Mouse (Mus musculus): ENCODE data around the gene Rasl11a.
A peak's percentile ranks its signal among the peaks of the same experiment; 100 is the strongest.

The Rasl11a gene

DNA sequence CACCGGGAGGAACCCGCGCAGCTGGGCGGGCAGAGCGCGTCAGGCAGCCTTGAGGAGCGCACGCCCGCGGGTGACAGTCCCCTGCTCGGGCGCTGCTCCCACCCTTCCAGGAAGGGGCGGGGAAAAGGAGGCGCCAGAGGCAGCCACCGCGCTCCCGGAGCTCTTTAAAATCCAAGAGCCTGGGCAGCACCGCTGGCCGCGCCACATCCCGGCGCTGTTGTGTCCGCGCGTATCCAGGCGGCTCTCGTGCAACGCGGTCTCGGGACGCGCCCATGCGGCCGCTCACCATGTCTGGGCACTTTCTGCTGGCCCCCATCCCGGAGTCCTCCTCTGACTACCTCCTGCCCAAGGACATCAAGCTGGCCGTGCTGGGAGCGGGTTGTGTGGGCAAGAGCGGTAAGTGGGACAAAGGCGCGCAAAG, at the start of gene Rasl11a:
TSS of gene Rasl11a (plus strand) at position 127 of the 421 bp plus-strand sequence.
- peak; percentile 69 for DNase-seq

DNA sequence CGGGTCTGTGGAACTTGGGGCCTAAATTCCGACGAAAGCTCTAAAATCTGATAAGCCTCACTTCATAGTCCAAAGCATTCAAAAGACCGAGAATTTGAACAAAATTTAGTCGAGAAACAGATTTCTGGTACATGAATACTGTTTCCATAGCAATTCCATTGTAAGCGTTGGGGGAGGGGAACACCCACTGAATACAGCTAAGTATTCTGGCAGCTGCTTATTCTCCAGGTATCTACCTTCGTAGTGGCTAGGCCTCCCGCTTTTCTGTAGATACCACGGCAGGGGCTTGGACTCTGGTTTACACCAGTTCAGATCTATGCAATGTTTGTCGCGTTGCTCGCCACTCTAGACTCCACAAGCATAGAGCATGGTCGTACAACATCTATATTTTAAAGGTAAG, 49.1 kb upstream of the Rasl11a start:
- peak; percentile 68 for DNase-seq

DNA sequence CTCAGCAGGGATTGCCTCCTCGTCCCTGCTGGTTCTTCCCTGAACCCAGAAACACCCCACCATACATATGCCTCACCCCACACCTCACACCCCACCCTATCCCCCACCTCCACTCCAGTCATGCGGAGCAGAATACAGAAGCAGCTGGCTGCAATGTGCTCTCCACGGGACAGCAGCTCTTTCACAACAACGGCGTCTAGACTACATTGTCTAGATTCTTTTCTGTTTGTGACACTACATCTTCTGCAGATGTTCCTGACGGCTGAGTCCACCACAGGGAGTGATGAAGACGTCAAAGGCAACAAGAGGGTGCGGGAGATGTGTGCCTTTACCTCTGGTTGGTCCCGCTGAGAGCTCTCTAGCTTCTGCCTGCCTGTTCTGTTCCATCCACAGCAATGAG, 46.8 kb upstream of the Rasl11a start:
- DNase-seq, result no peak

DNA sequence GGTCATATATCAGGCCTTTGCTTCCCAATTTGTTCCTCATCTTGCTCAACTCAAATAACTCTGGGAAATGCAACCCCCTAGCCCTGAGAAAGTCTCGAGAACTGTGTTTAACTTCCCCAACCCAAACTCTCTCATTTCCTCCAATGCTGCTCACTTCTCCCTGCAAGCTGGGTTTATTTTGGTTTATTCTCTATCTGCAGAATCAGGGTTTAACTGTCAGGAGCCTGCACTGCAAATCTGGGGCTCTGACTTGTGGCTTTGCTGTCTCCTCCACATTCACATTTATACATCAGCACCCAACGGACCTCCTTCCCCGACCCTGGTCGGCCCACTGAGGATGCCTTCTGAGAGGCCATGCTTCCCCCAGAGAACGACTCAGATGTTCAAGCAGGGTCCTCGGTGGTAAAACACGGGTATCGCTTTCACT, 38.9 kb upstream of the Rasl11a start:
- no peak for DNase-seq

DNA sequence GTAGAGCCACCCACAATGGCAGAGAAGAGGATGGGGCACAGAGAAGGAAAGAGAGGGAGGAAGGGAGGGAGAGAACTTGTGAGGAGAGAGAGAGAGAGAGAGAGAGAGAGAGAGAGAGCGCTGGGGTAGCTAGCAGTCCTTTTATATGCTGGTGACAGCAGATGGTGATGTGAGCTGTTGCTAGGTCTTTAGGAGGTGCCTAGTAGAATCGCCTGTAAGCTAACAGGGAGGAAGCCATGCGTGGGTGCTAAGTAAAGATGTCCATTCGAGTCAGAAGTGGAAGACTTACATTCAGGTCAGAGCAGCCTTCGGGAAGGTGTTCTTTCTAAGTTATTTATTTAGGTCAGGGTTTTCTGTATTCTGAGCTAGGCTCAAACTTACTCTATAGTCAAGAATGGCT, 34.9 kb upstream of the Rasl11a start:
- DNase-seq, result no peak

DNA sequence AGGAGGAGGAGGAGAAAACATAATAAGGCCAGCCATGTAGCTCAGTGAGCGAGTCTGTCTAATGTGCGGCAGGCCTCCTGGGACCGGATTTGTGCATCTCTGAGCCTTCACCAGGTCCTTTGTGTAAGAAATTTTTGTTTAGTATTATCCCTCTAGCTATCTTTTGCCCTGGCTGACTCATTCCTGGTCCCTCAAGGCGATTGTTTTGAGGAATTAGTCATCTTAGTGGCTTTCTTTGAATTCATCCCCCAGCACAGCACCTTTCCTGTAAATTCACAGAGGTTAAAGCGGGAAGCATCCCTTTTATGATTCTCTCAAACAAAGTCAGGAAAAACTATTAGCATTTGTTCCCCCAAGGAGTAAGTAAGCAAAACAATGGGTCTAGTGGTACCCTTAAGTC, 32.0 kb upstream of the Rasl11a start:
- DNase-seq, result no peak

DNA sequence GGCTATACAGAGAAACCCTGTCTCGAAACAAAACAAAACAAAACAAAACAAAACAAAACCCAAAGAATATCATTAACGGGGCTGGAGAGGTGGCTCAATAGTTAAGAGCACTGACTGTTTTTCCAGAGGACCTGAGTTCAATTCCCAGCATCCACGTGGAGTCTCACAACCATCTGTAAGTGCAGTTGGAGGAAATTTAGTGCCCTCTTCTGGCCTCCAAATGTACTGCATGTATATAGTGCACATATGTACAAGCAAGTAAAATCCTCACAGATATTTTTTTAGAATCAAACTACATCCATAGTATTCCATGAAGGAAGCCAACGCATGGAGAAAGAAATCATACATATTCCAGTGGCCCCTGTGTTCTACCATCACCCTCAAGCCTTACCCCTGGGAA, 31.4 kb upstream of the Rasl11a start:
- no peak for DNase-seq

DNA sequence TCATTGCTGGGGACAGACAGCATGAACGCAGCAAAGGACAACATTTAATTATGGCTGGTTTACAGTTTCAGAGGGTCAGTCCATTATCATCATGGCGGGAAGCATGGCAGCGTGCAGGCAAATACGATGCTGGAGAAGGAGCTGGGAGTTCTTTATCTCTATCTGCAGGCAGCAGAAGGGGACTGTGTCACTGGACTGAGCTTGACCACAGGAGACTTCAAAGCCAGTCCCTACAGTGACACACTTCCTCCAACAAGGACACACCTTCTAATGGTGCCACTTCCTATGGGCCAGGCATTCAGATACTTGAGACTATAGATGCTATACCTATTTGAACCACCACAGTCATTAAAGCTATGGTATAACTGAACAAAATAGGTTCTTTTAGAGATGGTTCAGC, 29.5 kb upstream of the Rasl11a start:
- DNase-seq, result no peak

DNA sequence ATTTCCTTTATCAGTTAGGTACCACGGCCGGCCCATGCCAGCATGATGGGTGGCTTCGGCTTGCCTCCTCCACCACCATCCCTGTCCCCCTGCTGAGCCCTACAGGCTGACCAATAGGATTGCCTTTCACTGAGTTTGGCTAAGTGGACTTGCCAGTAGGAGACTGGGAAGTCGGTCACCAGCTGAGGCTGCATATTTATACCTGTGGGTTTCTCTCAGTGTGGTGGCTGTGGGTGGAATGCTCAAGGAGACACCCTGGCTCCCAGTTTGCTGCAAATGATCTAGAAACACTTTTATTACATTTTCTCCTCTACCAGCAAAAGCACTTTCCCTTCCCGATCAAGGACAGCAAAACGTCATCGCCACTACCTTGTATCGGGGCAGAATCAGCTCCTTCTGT, 27.3 kb upstream of the Rasl11a start:
- no peak for DNase-seq

DNA sequence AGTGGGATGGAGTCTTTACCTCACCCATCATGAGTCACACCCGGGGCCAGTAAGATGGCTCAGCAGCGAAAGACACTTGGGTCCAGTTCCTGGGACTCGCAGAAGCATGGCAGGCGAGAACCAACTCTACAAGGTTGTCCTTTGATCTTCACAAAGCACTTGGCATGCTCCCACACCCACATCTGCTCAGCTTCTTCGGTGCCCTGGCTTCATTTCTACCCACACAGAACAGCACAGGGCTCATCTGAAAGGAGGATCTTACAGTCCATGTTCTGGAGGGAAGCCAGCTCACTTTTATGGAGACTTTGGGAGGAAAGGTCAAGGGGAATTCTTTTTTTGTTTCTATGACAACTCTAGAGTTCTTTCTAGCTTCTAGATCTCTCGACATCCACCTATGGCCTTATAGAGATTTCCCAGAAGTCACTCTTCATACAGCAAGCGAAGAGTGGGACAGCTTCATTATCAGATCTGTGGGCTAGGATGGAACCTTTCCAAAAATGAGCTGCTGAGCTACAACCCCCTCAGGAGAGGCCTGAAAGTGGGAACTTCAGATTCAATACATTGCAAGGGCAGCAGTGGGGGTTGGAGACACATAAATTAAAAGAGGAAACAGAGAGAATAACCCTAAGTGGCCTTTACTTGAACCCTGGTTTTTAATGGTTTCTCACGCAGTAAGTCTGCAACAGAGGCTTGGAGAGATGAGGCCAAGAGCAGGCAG, 25.8 kb upstream of the Rasl11a start:
- DNase-seq, result no peak

DNA sequence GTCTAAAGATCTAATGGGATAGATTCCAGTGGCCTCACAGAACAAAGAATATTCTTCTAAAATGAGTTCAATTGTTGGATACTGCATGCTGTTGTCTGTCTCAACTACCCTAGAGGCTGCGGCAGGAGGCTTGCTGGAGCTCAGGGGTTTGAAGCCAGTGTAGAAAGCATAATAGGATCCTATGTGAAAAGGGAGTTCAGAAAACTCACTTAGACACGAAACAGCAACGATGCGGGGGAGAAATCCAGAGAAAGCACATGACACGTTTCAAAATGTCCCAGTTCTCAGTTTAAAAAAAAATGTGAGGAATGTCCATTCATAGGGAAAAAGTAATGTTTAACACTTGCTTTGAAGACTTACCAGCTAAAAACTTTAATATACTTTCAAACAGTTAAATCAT, 21.9 kb upstream of the Rasl11a start:
- DNase-seq, result no peak

DNA sequence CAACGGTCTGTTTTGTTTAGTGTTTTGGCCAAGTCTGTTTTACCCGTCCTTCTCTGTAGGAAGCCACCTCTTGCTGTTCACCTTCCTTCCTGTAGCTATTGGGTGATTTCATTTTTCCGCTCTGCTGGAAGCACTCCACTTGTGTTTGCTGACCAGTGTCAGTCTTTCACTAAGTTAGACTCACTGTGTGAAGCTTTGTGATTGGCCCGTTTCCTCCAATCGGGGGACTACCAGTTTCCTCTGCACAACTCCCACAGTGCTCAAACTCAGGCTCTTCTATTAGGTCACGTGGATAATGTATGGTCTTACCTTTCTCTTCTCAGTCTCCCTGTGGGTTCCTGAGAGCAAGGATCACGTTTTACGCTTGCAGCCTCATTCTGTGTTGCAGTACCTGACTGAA, 15.3 kb upstream of the Rasl11a start:
- no peak for DNase-seq

DNA sequence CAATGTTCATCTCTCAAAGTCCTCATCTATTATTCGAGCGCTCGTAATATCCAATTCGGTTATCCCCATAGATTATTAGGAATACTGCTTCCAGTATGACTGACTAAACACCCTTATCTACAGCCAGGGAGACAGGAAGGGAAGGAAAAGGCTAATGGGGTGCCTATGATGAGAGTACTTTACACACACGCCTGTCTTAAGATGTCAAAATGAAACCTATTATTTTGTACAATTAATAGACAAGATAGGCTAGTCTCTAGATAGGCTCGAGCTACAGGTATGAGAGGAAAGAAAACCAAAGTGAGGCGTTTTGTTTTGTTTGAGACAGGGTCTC, 12.5 kb upstream of the Rasl11a start:
- no peak for DNase-seq

DNA sequence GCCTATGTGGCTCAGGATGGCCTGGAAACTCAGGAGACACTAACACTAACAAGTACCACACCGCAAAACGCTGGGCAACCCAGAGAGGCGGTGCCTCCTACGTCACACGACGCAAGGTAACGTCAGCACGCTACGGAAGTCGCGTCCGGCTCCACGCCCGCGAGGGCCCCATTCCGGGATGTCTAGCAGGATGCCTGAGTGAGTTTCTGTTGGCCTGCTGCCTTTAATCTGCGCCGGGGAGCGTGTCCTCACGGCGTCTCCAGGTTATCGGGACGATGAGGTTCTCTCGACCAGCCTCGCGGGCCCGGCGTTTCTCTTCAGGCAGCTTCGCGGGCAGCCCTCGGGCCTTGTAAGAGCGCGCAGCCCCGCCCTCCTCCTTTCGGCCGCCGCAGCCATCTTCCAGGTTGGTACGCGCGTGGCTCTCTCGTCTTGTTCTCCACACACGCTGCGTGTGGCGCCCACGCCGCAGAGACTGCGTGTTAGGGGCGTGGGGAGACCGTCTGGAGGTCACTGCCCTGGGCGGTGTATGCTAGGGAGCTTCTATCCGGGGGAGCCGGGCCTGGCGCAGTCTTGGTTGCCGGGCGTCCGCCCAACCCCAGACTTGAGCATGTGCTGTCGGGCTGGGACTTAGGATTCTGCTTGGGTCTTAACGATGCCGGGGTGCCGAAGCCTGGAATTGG, 12.0 kb upstream of the Rasl11a start, which contains the start of gene Rpl21:
TSS of gene Rpl21 (plus strand) at position 122 of the 680 bp plus-strand sequence.
- DNase-seq, result peak; percentile 96

DNA sequence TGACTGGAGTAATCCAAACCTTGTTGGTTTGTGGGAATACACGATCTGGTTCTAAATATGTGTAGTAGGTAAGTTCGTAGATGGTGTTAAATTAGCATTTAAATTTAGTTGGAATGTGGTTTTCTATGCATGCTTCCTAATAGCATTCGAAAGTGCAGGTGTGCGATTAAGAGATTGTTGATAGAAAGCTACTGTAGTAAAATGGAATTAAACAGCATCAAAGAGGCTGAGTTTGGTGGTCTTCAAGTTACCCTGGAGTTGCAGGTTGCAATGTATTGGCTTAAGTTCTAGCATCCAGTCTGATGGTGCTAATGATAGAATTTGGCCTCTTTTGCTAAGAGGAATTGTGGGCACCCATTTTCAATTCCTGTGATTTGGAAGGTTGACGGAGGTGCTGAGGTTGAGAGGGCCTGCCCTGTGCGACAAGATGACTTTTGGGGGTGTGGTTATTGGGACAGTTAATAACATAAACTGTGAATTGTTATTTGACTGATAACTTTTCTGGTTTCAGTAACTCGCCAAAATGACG, 11.1 kb upstream of the Rasl11a start:
- DNase-seq, result no peak

DNA sequence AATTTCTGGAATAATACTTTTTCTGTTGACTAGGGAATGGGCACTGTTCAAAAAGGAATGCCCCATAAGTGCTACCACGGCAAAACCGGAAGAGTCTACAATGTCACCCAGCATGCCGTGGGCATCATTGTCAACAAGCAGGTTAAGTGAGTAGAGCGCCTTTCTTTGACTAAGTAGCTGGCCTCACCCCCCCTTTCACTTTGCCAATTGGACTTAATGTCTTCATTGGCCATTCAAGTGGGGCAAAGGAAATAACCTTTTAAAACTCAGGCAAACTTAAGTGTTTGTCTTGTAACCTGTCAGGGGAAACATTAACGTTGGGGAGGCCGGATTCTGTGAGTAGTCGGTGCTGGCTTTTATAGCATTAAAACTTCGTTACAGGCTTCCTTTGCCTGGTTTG, 9.9 kb upstream of the Rasl11a start:
- no peak for DNase-seq

DNA sequence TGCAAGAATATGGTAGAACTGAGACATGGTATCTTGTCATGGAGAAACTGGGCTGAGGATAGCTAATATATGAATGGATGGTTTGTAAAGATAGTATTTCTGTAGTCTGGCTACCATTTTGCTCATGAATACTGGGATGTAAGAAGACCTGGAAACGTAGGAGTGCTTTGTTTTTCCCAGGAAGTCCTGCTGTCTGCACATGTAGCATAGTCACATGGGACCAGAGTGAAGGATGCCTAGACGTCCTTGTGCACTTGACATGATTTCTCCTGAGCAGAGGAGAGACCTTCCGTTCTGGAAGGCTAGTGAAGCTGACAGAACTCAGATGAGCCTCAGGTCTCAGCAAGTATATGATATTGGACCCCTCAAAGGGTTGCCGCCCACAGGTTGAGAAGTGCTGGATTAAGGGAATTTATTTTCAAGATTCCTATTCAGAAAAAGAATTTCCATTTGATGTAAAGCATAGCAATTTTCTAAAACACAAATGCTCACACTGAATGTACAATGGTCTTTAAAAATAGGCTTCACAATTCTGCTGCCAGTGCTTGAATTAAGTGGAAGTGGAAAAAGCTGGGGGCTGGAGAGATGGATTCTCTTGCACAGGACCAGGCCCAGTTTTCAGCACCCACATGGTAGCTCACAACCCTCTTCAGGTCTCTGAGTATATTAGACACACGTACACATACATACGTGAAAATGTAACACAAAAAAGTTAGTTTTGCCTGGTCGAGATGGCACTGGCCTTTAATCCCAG, 6.7 kb upstream of the Rasl11a start:
- DNase-seq, result no peak

DNA sequence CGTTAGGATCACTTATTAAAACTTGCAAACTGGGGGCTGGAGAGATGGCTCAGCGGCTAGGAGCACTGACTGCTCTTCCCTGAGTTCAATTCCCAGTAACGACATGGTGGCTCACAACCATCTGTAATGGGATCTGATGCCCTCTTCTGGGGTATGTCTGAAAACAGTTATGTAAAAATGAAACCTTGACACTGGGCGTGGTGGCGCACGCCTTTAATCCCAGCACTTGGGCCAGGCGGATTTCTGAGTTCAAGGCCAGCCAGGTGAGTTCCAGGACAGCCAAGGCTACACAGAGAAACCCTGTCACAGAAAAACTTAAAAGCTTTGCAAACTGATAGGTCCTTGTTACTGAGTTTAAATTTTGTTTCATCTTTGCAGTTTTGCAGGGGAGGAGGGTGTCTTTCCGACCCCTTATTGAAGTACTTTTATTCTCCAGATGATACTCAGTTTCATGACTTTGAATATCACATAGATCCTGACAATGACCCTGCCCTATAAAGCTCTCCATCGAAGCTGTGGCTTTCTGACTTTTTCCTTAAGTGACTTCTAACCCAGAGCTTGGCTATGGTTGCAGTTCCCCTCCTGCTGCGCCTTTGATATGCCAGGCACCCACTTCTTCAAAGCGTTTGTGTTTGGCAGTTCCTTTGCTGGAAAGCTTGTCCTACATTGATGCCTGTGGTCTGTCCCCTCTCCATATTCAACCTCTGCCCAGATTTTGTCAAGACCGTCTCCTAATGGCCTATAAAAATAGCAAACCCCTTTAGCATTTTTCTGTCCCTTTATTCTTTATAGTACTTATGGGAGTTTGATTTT, 5.8 kb upstream of the Rasl11a start:
- DNase-seq, result no peak

DNA sequence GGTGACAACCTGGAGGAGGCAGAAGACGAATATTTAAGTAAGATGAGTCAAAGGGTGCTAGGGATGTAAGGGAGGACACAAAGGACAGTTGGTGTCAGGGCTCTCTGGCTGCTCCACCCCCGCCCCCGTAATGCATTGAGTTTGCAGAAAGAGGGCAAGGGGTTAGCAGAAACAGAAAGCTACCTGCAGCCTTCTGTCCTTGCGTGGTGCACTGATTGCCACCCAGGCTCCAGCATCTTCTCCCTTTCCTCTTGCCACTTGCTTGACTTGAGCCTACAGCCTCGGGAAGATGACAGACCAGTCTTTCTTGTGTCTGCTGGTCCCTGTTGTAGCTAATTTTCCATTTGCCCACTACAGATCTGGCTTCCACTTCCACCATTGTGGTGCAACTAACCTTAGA, 5.1 kb upstream of the Rasl11a start:
- no peak for DNase-seq

DNA sequence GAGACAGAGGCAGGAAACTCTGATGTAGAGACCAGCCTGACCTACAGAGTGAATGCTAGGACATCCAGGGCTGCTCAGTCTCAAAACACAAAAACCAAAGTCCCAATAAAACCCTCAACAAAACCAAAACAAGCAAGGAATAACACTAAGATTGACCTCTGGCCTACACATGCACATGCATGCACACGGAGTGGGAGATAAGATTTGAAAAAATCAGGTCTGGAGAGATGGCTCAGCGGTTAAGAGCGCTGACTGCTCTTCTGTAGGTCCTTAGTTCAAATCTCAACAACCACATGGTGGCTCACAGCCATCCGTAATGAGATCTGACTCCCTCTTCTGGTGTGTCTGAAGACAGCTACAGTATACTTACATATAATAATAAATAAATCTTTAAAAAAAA, 4.4 kb upstream of the Rasl11a start:
- no peak for DNase-seq

DNA sequence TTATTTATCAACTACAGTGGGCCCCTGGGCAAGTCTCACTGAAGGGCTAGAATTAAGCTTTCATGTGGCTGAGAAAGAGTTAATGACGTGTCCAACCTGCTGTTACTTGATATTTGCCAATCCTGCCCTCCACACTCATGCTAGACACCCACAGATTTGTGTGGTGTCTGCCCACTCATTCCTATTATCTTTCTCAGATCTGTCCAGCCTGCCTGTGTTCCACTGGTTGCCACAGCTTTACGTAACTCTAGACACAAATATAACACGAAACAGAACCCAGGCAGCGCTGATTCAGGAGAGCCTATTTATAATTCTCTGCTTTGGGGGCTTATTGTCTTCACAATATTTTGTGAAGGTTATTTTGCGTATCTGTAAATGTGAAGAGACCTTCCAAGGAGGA, 3.6 kb upstream of the Rasl11a start:
- DNase-seq, result no peak

DNA sequence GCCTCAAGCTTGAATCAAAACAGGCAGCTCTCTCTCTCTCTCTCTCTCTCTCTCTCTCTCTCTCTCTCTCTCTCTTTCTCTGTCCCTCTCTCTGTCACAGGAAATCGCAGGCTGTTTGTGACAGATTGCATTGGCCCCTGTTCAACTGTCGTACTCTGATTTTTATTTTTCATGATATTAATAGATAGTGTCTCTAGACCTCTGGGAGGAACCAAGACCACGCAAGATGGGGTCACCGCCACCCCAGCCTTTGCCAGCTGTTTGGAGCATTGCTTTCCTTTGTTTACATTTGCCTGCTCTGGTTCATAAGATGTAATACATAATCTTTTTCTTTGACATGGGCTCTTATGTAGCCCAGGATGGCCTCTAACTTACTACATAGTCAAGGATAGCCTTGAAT, 2.9 kb upstream of the Rasl11a start:
- no peak for DNase-seq

All from cerebellum, adult 9-10 months (tissue).